Comparison of ENCODE assay signal across 9 mouse cellular contexts in genomic region chr19:5139640-5140039, GRCm38 (mm10). TPM values are rescaled to one million over a fixed set of nuclear protein-coding genes. Genes with fewer than 3 reads are reported as not detected.
A peak's percentile ranks its signal among the peaks of the same experiment; 100 is the strongest.
DNase-seq lines count a peak whose midpoint lies in the region; ATAC-seq and TF ChIP-seq lines count a peak whose summit lies in the region.
"Had no signal": no experiment of that assay in that cellular context is flagged by ENCODE, and none has a peak within 500 bp of the region (broad histone marks: within the 10 kb centered on the region; RNA-seq: fewer than 3 reads in every experiment).

No protein-coding gene starts in this region.

- peak; percentile 34 for TF ChIP-seq CTCF in kidney, adult 2 months (conservative IDR thresholded peaks at IDR 0.05; ENCODE audit: insufficient read depth, insufficient read length, low read depth, low read length)

- 0 out of 2 replicates have a peak, but pooled peaks have one; percentile 65 for ATAC-seq in erythroblast, adult 5-6 weeks (replicated peaks; ENCODE audit: low FRiP score, poor library complexity, severe bottlenecking)
- peak; percentile 40 for ATAC-seq in neural tube, embryonic 13.5 days (ENCODE audit: low read depth)

- H3K9ac ChIP-seq in neural tube, embryonic 13.5 days: 0 out of 2 replicates have a peak overlapping the region, but pooled peaks have one; percentile 9

- no peak overlapping the region for H3K4me3 ChIP-seq in kidney, adult 2 months (ENCODE audit: insufficient read depth, low read depth, low read length)
- no peak overlapping the region for H3K4me3 ChIP-seq in limb, embryonic 10.5 days
- no peak overlapping the region for H3K4me3 ChIP-seq in neural tube, embryonic 13.5 days
- H3K4me3 ChIP-seq: myocyte had no signal

- 10% methylated on average over 2 of the region's 2 CpGs for WGBS in kidney, adult 2 months
- 7% methylated on average over 2 of the region's 2 CpGs for WGBS in limb, embryonic 10.5 days
- WGBS in neural tube, embryonic 13.5 days: 2% methylated on average over 2 of the region's 2 CpGs

- H3K4me2 ChIP-seq in neural tube, embryonic 13.5 days: no peak overlapping the region

- no peak for TF ChIP-seq POLR2A in kidney, adult 2 months (IDR thresholded peaks at IDR 0.05; ENCODE audit: low read depth, low read length)

- H3K36me3 ChIP-seq in kidney, adult 2 months (ENCODE audit: control insufficient read depth, insufficient read depth, low read length): no peaks in the 10 kb centered on the region
- H3K36me3 ChIP-seq in limb, embryonic 10.5 days: peaks cover 69% of the 10 kb centered on the region
- H3K36me3 ChIP-seq in neural tube, embryonic 13.5 days: peaks cover 82% of the 10 kb centered on the region

- no peaks in the 10 kb centered on the region for H3K9me3 ChIP-seq in limb, embryonic 10.5 days (replicated peaks)
- H3K9me3 ChIP-seq in neural tube, embryonic 13.5 days: no peaks in the 10 kb centered on the region

- no peak overlapping the region for H3K27ac ChIP-seq in kidney, adult 2 months (ENCODE audit: insufficient read depth, low read depth, low read length)
- H3K27ac ChIP-seq in limb, embryonic 10.5 days: no peak overlapping the region
- no peak overlapping the region for H3K27ac ChIP-seq in neural tube, embryonic 13.5 days (replicated peaks)

- H3K27me3 ChIP-seq in kidney, adult 2 months (replicated peaks; ENCODE audit: control insufficient read depth, insufficient read depth, low read length): no peaks in the 10 kb centered on the region
- no peaks in the 10 kb centered on the region for H3K27me3 ChIP-seq in limb, embryonic 10.5 days (ENCODE audit: low read depth, poor library complexity, severe bottlenecking)
- H3K27me3 ChIP-seq in neural tube, embryonic 13.5 days: no peaks in the 10 kb centered on the region

- H3K4me1 ChIP-seq in kidney, adult 2 months (ENCODE audit: control insufficient read depth, insufficient read depth, low read length): no peaks in the 10 kb centered on the region
- no peaks in the 10 kb centered on the region for H3K4me1 ChIP-seq in limb, embryonic 10.5 days
- no peaks in the 10 kb centered on the region for H3K4me1 ChIP-seq in neural tube, embryonic 13.5 days (replicated peaks)

- peak; percentile 37 for DNase-seq in ovary, postnatal 14 days (ENCODE audit: low spot score)
- DNase-seq in ovary, adult 18-20 months (ENCODE audit: low spot score): no peak
- DNase-seq in adrenal gland, postnatal 36 days: peak; percentile 51 to 63
- DNase-seq in kidney, adult 2 months: peak; percentile 74
- DNase-seq in limb, embryonic 10.5 days (ENCODE audit: low spot score): peak; percentile 70
- peak; percentile 42 to 49 for DNase-seq in thymus, postnatal 36 days

RNA-seq across cellular contexts. Expression of gene Klc2, which starts 21.3 kb away (rescaled TPM):
- 10 to 100 TPM; 44.3 to 48.4 TPM for total RNA-seq in adrenal gland, postnatal 36 days (2021)
- 4.2 TPM in 1 of 2 replicates, not detected in the other for total RNA-seq in erythroblast, adult 5-6 weeks (2015; ENCODE audit: low replicate concordance)
- total RNA-seq in erythroblast, adult 5-6 weeks (2017; ENCODE audit: low replicate concordance): 1.4 TPM in 1 of 2 replicates, not detected in the other
- 38.8 and 46.0 TPM in 2 replicates for polyA plus RNA-seq in kidney, adult 2 months (2012; rRNA removed)
- 28.2 and 30.6 TPM in 2 replicates for polyA plus RNA-seq in limb, embryonic 10.5 days (2016; fragmentation: Nextera tagmentation; extraction: Ambion mirVana)
- polyA plus RNA-seq in neural tube, embryonic 13.5 days (2015; fragmentation: Nextera tagmentation; extraction: Ambion mirVana): 73.7 and 80.2 TPM in 2 replicates

RNA-seq across cellular contexts. Expression of gene Rab1b, which starts 32.8 kb away (rescaled TPM):
- 100 to 1,000 TPM; 165 to 190 TPM for total RNA-seq in adrenal gland, postnatal 36 days (2021)
- 14.4 and 23.6 TPM in 2 replicates for total RNA-seq in erythroblast, adult 5-6 weeks (2015; ENCODE audit: low replicate concordance)
- 19.4 and 22.9 TPM in 2 replicates for total RNA-seq in erythroblast, adult 5-6 weeks (2017; ENCODE audit: low replicate concordance)
- polyA plus RNA-seq in kidney, adult 2 months (2012; rRNA removed): 246 and 280 TPM in 2 replicates
- polyA plus RNA-seq in limb, embryonic 10.5 days (2016; fragmentation: Nextera tagmentation; extraction: Ambion mirVana): 276 and 296 TPM in 2 replicates
- 211 and 234 TPM in 2 replicates for polyA plus RNA-seq in neural tube, embryonic 13.5 days (2015; fragmentation: Nextera tagmentation; extraction: Ambion mirVana)

RNA-seq across cellular contexts. Expression of gene Cnih2, which starts 41.3 kb away (rescaled TPM):
- total RNA-seq in adrenal gland, postnatal 36 days (2021): 1 to 10 TPM; 1.2 to 1.4 TPM
- total RNA-seq in erythroblast, adult 5-6 weeks (2015; ENCODE audit: low replicate concordance): not detected in 2 replicates
- not detected in 2 replicates for total RNA-seq in erythroblast, adult 5-6 weeks (2017; ENCODE audit: low replicate concordance)
- polyA plus RNA-seq in kidney, adult 2 months (2012; rRNA removed): 0.36 and 0.37 TPM in 2 replicates
- 20.2 and 28.1 TPM in 2 replicates for polyA plus RNA-seq in limb, embryonic 10.5 days (2016; fragmentation: Nextera tagmentation; extraction: Ambion mirVana)
- 267 and 318 TPM in 2 replicates for polyA plus RNA-seq in neural tube, embryonic 13.5 days (2015; fragmentation: Nextera tagmentation; extraction: Ambion mirVana)

RNA-seq across cellular contexts. Expression of gene Yif1a, which starts 51.3 kb away (rescaled TPM):
- total RNA-seq in adrenal gland, postnatal 36 days (2021): 10 to 100 TPM; 70.6 to 73.8 TPM
- 6.3 and 7.1 TPM in 2 replicates for total RNA-seq in erythroblast, adult 5-6 weeks (2015; ENCODE audit: low replicate concordance)
- total RNA-seq in erythroblast, adult 5-6 weeks (2017; ENCODE audit: low replicate concordance): 1.9 and 2.5 TPM in 2 replicates
- polyA plus RNA-seq in kidney, adult 2 months (2012; rRNA removed): 258 and 297 TPM in 2 replicates
- polyA plus RNA-seq in limb, embryonic 10.5 days (2016; fragmentation: Nextera tagmentation; extraction: Ambion mirVana): 65.4 and 78.0 TPM in 2 replicates
- 51.3 and 67.5 TPM in 2 replicates for polyA plus RNA-seq in neural tube, embryonic 13.5 days (2015; fragmentation: Nextera tagmentation; extraction: Ambion mirVana)

RNA-seq across cellular contexts. Expression of gene Tmem151a, which starts 54.3 kb away (rescaled TPM):
- total RNA-seq in adrenal gland, postnatal 36 days (2021): 1 to 10 TPM; 1.7 TPM
- total RNA-seq in erythroblast, adult 5-6 weeks (2015; ENCODE audit: low replicate concordance): not detected in 2 replicates
- not detected in 2 replicates for total RNA-seq in erythroblast, adult 5-6 weeks (2017; ENCODE audit: low replicate concordance)
- polyA plus RNA-seq in kidney, adult 2 months (2012; rRNA removed): 4.9 and 5.6 TPM in 2 replicates
- polyA plus RNA-seq in limb, embryonic 10.5 days (2016; fragmentation: Nextera tagmentation; extraction: Ambion mirVana): 2.4 and 2.5 TPM in 2 replicates
- polyA plus RNA-seq in neural tube, embryonic 13.5 days (2015; fragmentation: Nextera tagmentation; extraction: Ambion mirVana): 8.4 and 10.1 TPM in 2 replicates

Comparison
In these comparisons a context has a peak if more than half of its experiments do, and no peak if none do; other contexts are left out.
1. RNA of gene Cnih2, which starts 41.3 kb away (polyA plus RNA-seq): 267 to 318 TPM in neural tube, embryonic 13.5 days and 20.2 to 28.1 TPM in limb, embryonic 10.5 days; 0.36 to 0.37 TPM in kidney, adult 2 months; every median in the first group is over 10 times any median in the second.